Mouse (Mus musculus): Measurements from ENCODE around the gene Ankrd65.

- TF ChIP-seq POLR2A (IDR thresholded peaks at IDR 0.05; ENCODE audit: borderline replicate concordance, control insufficient read depth, low read depth, low read length) (no peak), CTCF (IDR thresholded peaks at IDR 0.05; ENCODE audit: control insufficient read depth, insufficient read depth, low read length) (no peak)
Observed at GRCm38 (mm10) chr4:155744474-155744873, 45.8 kb upstream of the Ankrd65 start.

Data from bone marrow, adult 2 months (tissue).